Mouse (Mus musculus) bone marrow, adult 2 months (tissue): ENCODE data around the gene Thbs2.

Experiments
- CTCF ChIP-seq: fragments of 200-500 bp; IDR thresholded peaks from 2 replicates; pipeline ENCODE4 v1.5.1; 2011; ENCODE audit warnings: low read length, control low read depth; ENCODE audit not compliant: control insufficient read depth, insufficient read depth
- POLR2A ChIP-seq: fragments of 200-500 bp; IDR thresholded peaks from 2 replicates; pipeline ENCODE4 v1.6.1; 2011; ENCODE audit warnings: low read depth, mild to moderate bottlenecking, control low read depth, low read length, borderline replicate concordance; ENCODE audit not compliant: control insufficient read depth

- no peak for TF ChIP-seq CTCF
- no peak for TF ChIP-seq POLR2A
Measured at GRCm38 (mm10) chr17:14702701-14703100, 8.7 kb upstream of the Thbs2 start.
